16 mouse cellular contexts compared by ENCODE assay signal in the genomic region with DNA sequence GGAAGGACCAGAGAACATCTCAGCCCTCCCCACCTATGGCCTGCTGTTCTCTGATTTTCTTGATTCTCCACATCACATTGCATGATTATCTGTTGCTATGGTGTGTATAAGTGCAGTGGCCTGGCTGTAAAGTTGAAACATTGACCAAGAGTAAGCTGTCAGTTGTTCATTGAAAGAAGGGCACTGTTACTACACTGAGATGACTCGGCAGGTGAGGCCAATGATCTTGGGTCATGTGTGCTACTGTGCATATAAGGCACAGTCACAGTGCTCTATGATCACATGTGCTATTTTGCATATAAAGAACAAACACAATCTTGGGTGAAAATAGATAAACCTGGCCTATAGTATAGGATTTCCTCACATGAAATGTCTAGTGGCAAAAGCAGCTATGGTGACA.
"Had no signal": no experiment of that assay in that cellular context is flagged by ENCODE, and none has a peak within 500 bp of the region (broad histone marks: within the 10 kb centered on the region; RNA-seq: fewer than 3 reads in every experiment).

No protein-coding gene starts in this region.

- H3K4me2 ChIP-seq: neural tube, embryonic 13.5 days; neural tube, embryonic 15.5 days; stomach, embryonic 15.5 days had no signal

- H3K27ac ChIP-seq: neural tube, embryonic 13.5 days; neural tube, embryonic 15.5 days; stomach, embryonic 15.5 days; stomach, postnatal 0 days had no signal

- H3K9ac ChIP-seq: neural tube, embryonic 13.5 days; neural tube, embryonic 15.5 days; stomach, embryonic 15.5 days had no signal

- H3K9me3 ChIP-seq: neural tube, embryonic 13.5 days; neural tube, embryonic 15.5 days; stomach, embryonic 15.5 days had no signal

- DNase-seq: retina, postnatal 1 day; right cerebral cortex, adult 18-20 months; right cerebral cortex, postnatal 14 days; right cerebral cortex, postnatal 25 days; right cerebral cortex, postnatal 4 days; spleen, adult 18-20 months; thymus, adult 18-20 months; thymus, adult 2 months; thymus, postnatal 14 days; thymus, postnatal 25 days; thymus, postnatal 36 days; thymus, postnatal 4 days had no signal

- H3K36me3 ChIP-seq: neural tube, embryonic 13.5 days; neural tube, embryonic 15.5 days; stomach, embryonic 15.5 days had no signal

- H3K4me3 ChIP-seq: neural tube, embryonic 13.5 days; neural tube, embryonic 15.5 days; stomach, embryonic 15.5 days had no signal

- H3K27me3 ChIP-seq: neural tube, embryonic 13.5 days; neural tube, embryonic 15.5 days; stomach, embryonic 15.5 days had no signal

- H3K4me1 ChIP-seq: neural tube, embryonic 13.5 days; neural tube, embryonic 15.5 days; stomach, embryonic 15.5 days had no signal
